Mouse (Mus musculus): ENCODE data around the gene Rsph6a. TPM values are rescaled to one million over a fixed set of nuclear protein-coding genes. Genes with fewer than 3 reads are reported as not detected.

Gene Rsph6a
- polyA plus RNA-seq, 1 experiment from 2014 or later, result not detected

GRCm38 (mm10) chr7:19014452-19014851 lies 40.0 kb upstream of the Rsph6a start:
- whole genome bisulfite sequencing, result 62% methylated on average over 15 of the region's 15 CpGs
- Histone ChIP-seq H3K4me1 (replicated peaks; ENCODE audit: control insufficient read depth, insufficient read depth, low read length) (peaks cover 3% of the 10 kb centered on the region; the same call in 1 of the 2 replicates), H3K9ac (ENCODE audit: low read length) (no peak overlapping the region), H3K36me3 (ENCODE audit: control insufficient read depth, insufficient read depth, low read length) (no peaks in the 10 kb centered on the region), H3K27ac (ENCODE audit: low read depth, low read length) (no peak overlapping the region), H3K4me2 (ENCODE audit: low read depth, low read length, severe bottlenecking) (no peak overlapping the region), H3K9me3 (ENCODE audit: control insufficient read depth, low read length) (no peaks in the 10 kb centered on the region), H3K27me3 (ENCODE audit: control insufficient read depth, insufficient read depth, low read length) (no peaks in the 10 kb centered on the region), H3K4me3 (ENCODE audit: low read depth, low read length) (no peak overlapping the region)
- DNase-seq (ENCODE audit: low spot score) (no peak), ATAC-seq (replicated peaks; ENCODE audit: low FRiP score) (no peak)

GRCm38 (mm10) chr7:19016042-19016441 lies 38.4 kb upstream of the Rsph6a start:
- ATAC-seq (replicated peaks; ENCODE audit: low FRiP score), result no peak
- no peak overlapping the region for H3K9ac ChIP-seq (ENCODE audit: low read length)
- no peak overlapping the region for H3K4me2 ChIP-seq (ENCODE audit: low read depth, low read length, severe bottlenecking)
- WGBS, result 88% methylated on average over 4 of the region's 4 CpGs
- H3K27me3 ChIP-seq (ENCODE audit: control insufficient read depth, insufficient read depth, low read length), result peaks cover under 1% of the 10 kb centered on the region; the same call in 1 of the 2 replicates
- no peak for DNase-seq (ENCODE audit: low spot score)
- no peaks in the 10 kb centered on the region for H3K36me3 ChIP-seq (ENCODE audit: control insufficient read depth, insufficient read depth, low read length)
- H3K9me3 ChIP-seq (ENCODE audit: control insufficient read depth, low read length), result no peaks in the 10 kb centered on the region
- no peak overlapping the region for H3K4me3 ChIP-seq (ENCODE audit: low read depth, low read length)
- H3K4me1 ChIP-seq (replicated peaks; ENCODE audit: control insufficient read depth, insufficient read depth, low read length), result peaks cover 3% of the 10 kb centered on the region; the same call in 1 of the 2 replicates
- no peak overlapping the region for H3K27ac ChIP-seq (ENCODE audit: low read depth, low read length)

DNA sequence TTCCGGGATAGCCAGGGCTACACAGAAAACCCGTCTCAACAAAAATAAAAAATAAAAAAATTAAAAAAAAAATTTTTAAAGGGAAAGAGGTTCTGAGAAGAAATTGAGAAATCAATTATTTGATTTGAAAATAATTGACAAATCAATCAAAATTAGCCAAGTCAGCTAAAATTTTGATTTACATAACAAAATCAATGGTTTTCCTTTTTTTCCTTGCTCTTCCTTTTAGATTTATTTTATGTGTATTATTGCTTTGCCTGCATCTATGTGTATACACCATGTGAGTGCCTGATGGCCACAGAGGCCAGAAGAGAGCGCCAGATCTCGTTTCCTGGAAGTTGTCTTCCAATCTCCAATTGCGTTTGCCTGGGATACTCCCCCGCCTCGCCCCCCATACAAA lies 36.6 kb upstream of the Rsph6a start:
- Histone ChIP-seq H3K9ac (ENCODE audit: low read length) (no peak overlapping the region), H3K9me3 (ENCODE audit: control insufficient read depth, low read length) (no peaks in the 10 kb centered on the region), H3K4me3 (ENCODE audit: low read depth, low read length) (no peak overlapping the region), H3K36me3 (ENCODE audit: control insufficient read depth, insufficient read depth, low read length) (no peaks in the 10 kb centered on the region), H3K27ac (ENCODE audit: low read depth, low read length) (no peak overlapping the region), H3K4me1 (replicated peaks; ENCODE audit: control insufficient read depth, insufficient read depth, low read length) (no peaks in the 10 kb centered on the region), H3K4me2 (ENCODE audit: low read depth, low read length, severe bottlenecking) (no peak overlapping the region), H3K27me3 (ENCODE audit: control insufficient read depth, insufficient read depth, low read length) (peaks cover 13% of the 10 kb centered on the region)
- no peak for ATAC-seq (replicated peaks; ENCODE audit: low FRiP score)
- WGBS, result 89% methylated on average over 7 of the region's 7 CpGs
- DNase-seq (ENCODE audit: low spot score), result no peak

DNA sequence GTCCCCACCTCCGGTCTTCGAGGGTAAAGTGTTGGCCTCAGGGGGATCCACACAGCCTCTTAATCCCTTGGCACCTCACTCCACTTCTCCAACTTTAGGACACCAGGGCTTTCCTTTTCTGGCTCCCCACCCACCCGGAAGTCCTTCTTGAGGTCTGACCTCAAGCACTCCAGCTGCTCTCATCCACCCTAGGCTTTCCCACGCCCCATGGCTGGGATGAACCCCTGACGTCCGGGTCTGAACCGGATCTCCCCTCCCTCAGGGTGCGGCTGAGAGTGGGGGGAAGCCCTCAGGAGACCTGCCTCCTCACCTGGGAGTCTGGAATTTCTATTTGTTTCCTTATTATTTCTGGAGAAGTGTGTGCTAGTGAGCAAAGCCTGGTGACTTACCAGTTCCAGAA lies 33.4 kb upstream of the Rsph6a start:
- Histone ChIP-seq H3K4me2 (ENCODE audit: low read depth, low read length, severe bottlenecking) (no peak overlapping the region), H3K9me3 (ENCODE audit: control insufficient read depth, low read length) (no peaks in the 10 kb centered on the region), H3K36me3 (ENCODE audit: control insufficient read depth, insufficient read depth, low read length) (no peaks in the 10 kb centered on the region), H3K4me1 (replicated peaks; ENCODE audit: control insufficient read depth, insufficient read depth, low read length) (0 out of 2 replicates have a peak, but pooled peaks cover 2% of the 10 kb centered on the region), H3K27ac (ENCODE audit: low read depth, low read length) (no peak overlapping the region), H3K27me3 (ENCODE audit: control insufficient read depth, insufficient read depth, low read length) (peaks cover 22% of the 10 kb centered on the region), H3K4me3 (ENCODE audit: low read depth, low read length) (no peak overlapping the region), H3K9ac (ENCODE audit: low read length) (no peak overlapping the region)
- WGBS, result 27% methylated on average over 8 of the region's 8 CpGs
- ATAC-seq (replicated peaks; ENCODE audit: low FRiP score), result no peak
- DNase-seq (ENCODE audit: low spot score), result no peak

DNA sequence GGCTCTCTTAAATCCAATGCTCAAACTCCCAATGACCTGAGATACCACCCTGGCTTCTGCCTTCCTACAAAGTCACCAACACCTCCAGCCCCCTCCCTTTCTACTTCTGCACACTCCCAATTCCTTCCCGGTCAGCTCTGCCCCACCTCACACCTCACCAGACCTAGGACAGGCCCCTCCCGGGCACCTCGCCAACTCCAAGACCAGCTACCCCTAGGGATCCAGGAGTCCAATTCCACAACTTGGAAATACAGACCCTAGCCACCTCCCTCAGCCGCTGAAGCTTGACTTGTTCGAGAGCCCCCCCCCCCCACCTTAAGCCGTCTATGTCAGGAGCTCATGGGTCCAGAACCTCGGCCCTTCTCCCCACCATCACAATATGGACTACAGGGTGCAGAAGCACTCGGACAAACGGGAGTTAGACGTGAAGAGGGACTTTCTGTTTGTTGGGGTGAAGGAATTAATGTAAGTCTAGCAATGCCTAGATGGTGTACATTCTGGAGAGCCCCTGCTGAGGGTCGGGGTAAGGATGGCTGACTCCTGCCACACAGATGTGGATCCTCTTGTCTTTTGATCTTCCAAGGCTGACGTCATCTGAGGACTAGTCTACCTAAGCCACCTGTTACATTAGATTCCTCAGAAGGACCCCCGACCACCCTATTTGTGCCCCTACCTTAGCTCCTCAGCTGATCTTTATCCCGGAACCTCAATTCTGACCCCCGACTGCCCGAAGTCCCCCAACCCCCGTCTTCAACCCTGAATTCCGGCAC lies 32.1 kb upstream of the Rsph6a start:
- Histone ChIP-seq H3K4me3 (ENCODE audit: low read depth, low read length) (no peak overlapping the region), H3K36me3 (ENCODE audit: control insufficient read depth, insufficient read depth, low read length) (no peaks in the 10 kb centered on the region; the same call in 1 of the 2 replicates), H3K9me3 (ENCODE audit: control insufficient read depth, low read length) (no peaks in the 10 kb centered on the region), H3K27ac (ENCODE audit: low read depth, low read length) (no peak overlapping the region), H3K4me2 (ENCODE audit: low read depth, low read length, severe bottlenecking) (no peak overlapping the region), H3K4me1 (replicated peaks; ENCODE audit: control insufficient read depth, insufficient read depth, low read length) (0 out of 2 replicates have a peak, but pooled peaks cover 2% of the 10 kb centered on the region), H3K9ac (ENCODE audit: low read length) (no peak overlapping the region), H3K27me3 (ENCODE audit: control insufficient read depth, insufficient read depth, low read length) (peaks cover 22% of the 10 kb centered on the region)
- WGBS, result 68% methylated on average over 18 of the region's 18 CpGs
- no peak for ATAC-seq (replicated peaks; ENCODE audit: low FRiP score)
- no peak for DNase-seq (ENCODE audit: low spot score)

- Histone ChIP-seq H3K27ac (ENCODE audit: low read depth, low read length) (no peak within 1 kb of the TSS), H3K4me1 (replicated peaks; ENCODE audit: control insufficient read depth, insufficient read depth, low read length) (0 out of 2 replicates have a peak, but pooled peaks cover 2% of the 10 kb centered on the region), H3K36me3 (ENCODE audit: control insufficient read depth, insufficient read depth, low read length) (no peaks in the 10 kb centered on the region; the same call in 1 of the 2 replicates), H3K4me3 (ENCODE audit: low read depth, low read length) (peak within 1 kb of the TSS; percentile 86), H3K4me2 (ENCODE audit: low read depth, low read length, severe bottlenecking) (peak within 1 kb of the TSS; percentile 62; the same call in 1 of the 2 replicates), H3K9me3 (ENCODE audit: control insufficient read depth, low read length) (no peaks in the 10 kb centered on the region), H3K9ac (ENCODE audit: low read length) (peak within 1 kb of the TSS; percentile 92), H3K27me3 (ENCODE audit: control insufficient read depth, insufficient read depth, low read length) (peaks cover 22% of the 10 kb centered on the region)
- WGBS, result 4% methylated on average over 30 of the region's 30 CpGs
- DNase-seq (ENCODE audit: low spot score) (peak; percentile 61), ATAC-seq (replicated peaks; ENCODE audit: low FRiP score) (peak; percentile 20)
Observed at GRCm38 (mm10) chr7:19023357-19023814, 31.1 kb upstream of the Rsph6a start, which contains the start of gene Foxa3. Gene Foxa3 (minus strand): TSS chr7:19023538.

GRCm38 (mm10) chr7:19024096-19024506 lies 30.4 kb upstream of the Rsph6a start, which contains the start of gene Sympk:
Gene Sympk (plus strand): TSS chr7:19024377.
- peak; percentile 96 for DNase-seq (ENCODE audit: low spot score)
- WGBS, result under 1% methylated on average over 50 of the region's 50 CpGs
- peak within 1 kb of the TSS; percentile 92 for H3K9ac ChIP-seq (ENCODE audit: low read length)

GRCm38 (mm10) chr7:19024581-19025255 lies 29.8 kb upstream of the Rsph6a start:
- DNase-seq (ENCODE audit: low spot score), result peak; percentile 70
- H3K27me3 ChIP-seq (ENCODE audit: control insufficient read depth, insufficient read depth, low read length), result peaks cover 22% of the 10 kb centered on the region
- peak overlapping the region; percentile 86 for H3K4me3 ChIP-seq (ENCODE audit: low read depth, low read length)
- 3% methylated on average over 28 of the region's 36 CpGs for WGBS
- peaks cover 1% of the 10 kb centered on the region; the same call in 1 of the 2 replicates for H3K36me3 ChIP-seq (ENCODE audit: control insufficient read depth, insufficient read depth, low read length)
- H3K4me2 ChIP-seq (ENCODE audit: low read depth, low read length, severe bottlenecking), result peak overlapping the region; percentile 62
- H3K9me3 ChIP-seq (ENCODE audit: control insufficient read depth, low read length), result no peaks in the 10 kb centered on the region
- 0 out of 2 replicates have a peak, but pooled peaks cover 2% of the 10 kb centered on the region for H3K4me1 ChIP-seq (replicated peaks; ENCODE audit: control insufficient read depth, insufficient read depth, low read length)
- no peak overlapping the region for H3K27ac ChIP-seq (ENCODE audit: low read depth, low read length)
- H3K9ac ChIP-seq (ENCODE audit: low read length), result peak overlapping the region; percentile 92
- ATAC-seq (replicated peaks; ENCODE audit: low FRiP score), result peak; percentile 74

More at GRCm38 (mm10) chr7:19024096-19024506, 30.4 kb upstream of the Rsph6a start, which contains the start of gene Sympk:
- 0 out of 2 replicates have a peak, but pooled peaks cover 2% of the 10 kb centered on the region for H3K4me1 ChIP-seq (replicated peaks; ENCODE audit: control insufficient read depth, insufficient read depth, low read length)
- H3K4me2 ChIP-seq (ENCODE audit: low read depth, low read length, severe bottlenecking), result peak within 1 kb of the TSS; percentile 62
- no peaks in the 10 kb centered on the region for H3K9me3 ChIP-seq (ENCODE audit: control insufficient read depth, low read length)
- H3K27ac ChIP-seq (ENCODE audit: low read depth, low read length), result no peak within 1 kb of the TSS
- no peaks in the 10 kb centered on the region; the same call in 1 of the 2 replicates for H3K36me3 ChIP-seq (ENCODE audit: control insufficient read depth, insufficient read depth, low read length)
- peak; percentile 95 for ATAC-seq (replicated peaks; ENCODE audit: low FRiP score)
- peaks cover 22% of the 10 kb centered on the region for H3K27me3 ChIP-seq (ENCODE audit: control insufficient read depth, insufficient read depth, low read length)
- peak within 1 kb of the TSS; percentile 86 for H3K4me3 ChIP-seq (ENCODE audit: low read depth, low read length)
